Mouse (Mus musculus): ENCODE data around the gene Hist1h2ba.

DNA sequence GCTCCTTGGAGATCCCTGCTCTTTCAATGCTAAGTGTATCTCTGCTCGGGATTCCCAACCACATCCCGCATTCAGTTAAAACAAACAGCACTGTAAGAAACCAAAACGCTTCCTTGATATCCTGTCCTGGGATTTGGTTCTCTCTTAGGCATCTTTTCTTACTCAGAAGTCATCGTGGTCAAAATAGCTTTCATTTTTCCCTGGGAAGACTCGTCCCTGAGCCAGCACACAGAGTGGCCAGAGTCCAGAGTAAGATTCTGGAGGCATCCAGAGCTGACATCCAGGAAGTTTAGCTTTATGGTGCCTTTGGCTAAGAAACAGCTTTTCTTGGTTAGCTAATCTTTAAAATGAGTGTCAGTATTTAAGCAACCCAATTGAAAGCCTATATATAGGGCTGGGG is 38.3 kb upstream of the Hist1h2ba start:
- TF ChIP-seq POLR2A (IDR thresholded peaks at IDR 0.05; ENCODE audit: control insufficient read depth, low read depth, low read length) (no peak), CTCF (IDR thresholded peaks at IDR 0.05; ENCODE audit: control insufficient read depth, insufficient read depth, insufficient replicate concordance, low read depth, low read length) (no peak)

Measured in testis, adult 2 months (tissue).